In the genomic region with DNA sequence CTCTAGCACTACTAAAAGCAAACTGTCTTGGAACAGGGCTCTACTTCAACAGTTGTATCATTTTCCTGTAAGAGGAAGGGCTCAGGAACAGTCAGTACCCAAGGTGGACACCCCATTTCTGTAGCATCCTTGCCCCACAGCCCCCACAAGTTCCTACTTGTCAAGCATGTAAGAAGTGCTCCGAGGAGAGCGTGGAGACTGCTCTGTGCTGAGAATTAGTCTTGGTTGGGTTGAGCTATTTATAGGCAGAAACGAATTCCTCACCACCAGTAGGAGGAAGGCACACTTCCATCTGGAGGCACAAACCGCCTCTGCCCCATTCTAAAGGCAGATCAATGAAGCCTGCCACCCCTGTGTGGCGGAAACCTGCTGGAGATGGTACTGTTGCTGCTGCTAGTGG, we compare ENCODE assay signal across 12 mouse cellular contexts. TPM values are rescaled to one million over a fixed set of nuclear protein-coding genes. Genes with fewer than 3 reads are reported as not detected.
DNase-seq lines count a peak whose midpoint lies in the region; ATAC-seq lines count a peak whose summit lies in the region.
"Had no signal": no experiment of that assay in that cellular context is flagged by ENCODE, and none has a peak within 500 bp of the region (broad histone marks: within the 10 kb centered on the region; RNA-seq: fewer than 3 reads in every experiment).

No protein-coding gene starts in this region.

- H3K4me3 ChIP-seq in heart, embryonic 16.5 days (ENCODE audit: low read length): no peak overlapping the region
- H3K4me3 ChIP-seq in midbrain, embryonic 10.5 days: no peak overlapping the region
- H3K4me3 ChIP-seq: embryonic facial prominence, embryonic 12.5 days; limb, embryonic 13.5 days had no signal

- H3K4me1 ChIP-seq in heart, embryonic 16.5 days (ENCODE audit: control insufficient read depth, insufficient read depth, low read length): peaks cover 29% of the 10 kb centered on the region
- no peaks in the 10 kb centered on the region; the same call in 1 of the 2 replicates for H3K4me1 ChIP-seq in midbrain, embryonic 10.5 days

- 0 out of 2 replicates have a peak overlapping the region, but pooled peaks have one; percentile 10 for H3K4me2 ChIP-seq in heart, embryonic 16.5 days (ENCODE audit: low read depth, low read length)
- H3K4me2 ChIP-seq: embryonic facial prominence, embryonic 12.5 days; limb, embryonic 13.5 days had no signal

- no peaks in the 10 kb centered on the region for H3K9me3 ChIP-seq in heart, embryonic 16.5 days (replicated peaks; ENCODE audit: control insufficient read depth, low read length)
- no peaks in the 10 kb centered on the region for H3K9me3 ChIP-seq in midbrain, embryonic 10.5 days (replicated peaks)
- H3K9me3 ChIP-seq: embryonic facial prominence, embryonic 12.5 days; limb, embryonic 13.5 days had no signal

- peak overlapping the region; percentile 64 for H3K27ac ChIP-seq in heart, embryonic 16.5 days (ENCODE audit: low read length)
- H3K27ac ChIP-seq in midbrain, embryonic 10.5 days (replicated peaks): no peak overlapping the region
- H3K27ac ChIP-seq: embryonic facial prominence, embryonic 12.5 days; limb, embryonic 13.5 days had no signal

- DNase-seq in heart, adult 9 months (ENCODE audit: low spot score in 2 of 2): no peak
- peak; percentile 39 to 43 for DNase-seq in frontal cortex, postnatal 14 days (ENCODE audit: low spot score in 2 of 2)
- DNase-seq in layer of hippocampus, postnatal 36 days: peak; percentile 25 to 32
- DNase-seq in right cerebral cortex, postnatal 14 days: peak; percentile 28
- no peak for DNase-seq in adrenal gland, postnatal 36 days
- no peak for DNase-seq in midbrain, embryonic 10.5 days (ENCODE audit: low spot score)
- DNase-seq: cerebellum, adult 9-10 months; liver, postnatal 0 days had no signal

- no peaks in the 10 kb centered on the region for H3K36me3 ChIP-seq in heart, embryonic 16.5 days (ENCODE audit: control insufficient read depth, insufficient read depth)
- H3K36me3 ChIP-seq in midbrain, embryonic 10.5 days: peaks cover 78% of the 10 kb centered on the region
- H3K36me3 ChIP-seq: embryonic facial prominence, embryonic 12.5 days; limb, embryonic 13.5 days had no signal

- 44% methylated on average over 5 of the region's 5 CpGs for whole genome bisulfite sequencing in heart, embryonic 16.5 days
- 52% methylated on average over 5 of the region's 5 CpGs for WGBS in midbrain, embryonic 10.5 days

- no peaks in the 10 kb centered on the region for H3K27me3 ChIP-seq in heart, embryonic 16.5 days (ENCODE audit: control insufficient read depth, insufficient read depth, low read length)
- H3K27me3 ChIP-seq in midbrain, embryonic 10.5 days (ENCODE audit: low read depth, poor library complexity, severe bottlenecking): no peaks in the 10 kb centered on the region
- H3K27me3 ChIP-seq: embryonic facial prominence, embryonic 12.5 days; limb, embryonic 13.5 days had no signal

- peak overlapping the region; percentile 10; the same call in 1 of the 2 replicates for H3K9ac ChIP-seq in heart, embryonic 16.5 days (ENCODE audit: low read length)
- H3K9ac ChIP-seq: embryonic facial prominence, embryonic 12.5 days; limb, embryonic 13.5 days; liver, postnatal 0 days had no signal

- 0 out of 2 replicates have a peak, but pooled peaks have one; percentile 28 for ATAC-seq in heart, embryonic 16.5 days (replicated peaks; ENCODE audit: extremely low read depth, insufficient read depth, low FRiP score)
- ATAC-seq: forebrain, embryonic 14.5 days; liver, postnatal 0 days had no signal

RNA-seq across cellular contexts. Expression of a gene that starts 52.8 kb away (rescaled TPM):
- 13.7 and 14.0 TPM in 2 replicates for polyA plus RNA-seq in heart, embryonic 16.5 days (2015; fragmentation: Nextera tagmentation; extraction: Ambion mirVana)
- total RNA-seq in layer of hippocampus, postnatal 36 days (2021): 100 to 1,000 TPM; 243 to 261 TPM
- total RNA-seq in adrenal gland, postnatal 36 days (2021): 100 to 1,000 TPM in 1 of 2 experiments, 10 to 100 TPM in 1; 96.2 to 114 TPM
- polyA plus RNA-seq in midbrain, embryonic 10.5 days (2016; fragmentation: Nextera tagmentation; extraction: Ambion mirVana): 9.3 and 10.7 TPM in 2 replicates

Comparison
In these comparisons a context has a peak if more than half of its experiments do, and no peak if none do; other contexts are left out.
1. DNase-seq: peak in frontal cortex, postnatal 14 days (2 of 2), layer of hippocampus, postnatal 36 days (2 of 2) and right cerebral cortex, postnatal 14 days (single experiment); none in heart, adult 9 months (0 of 2), adrenal gland, postnatal 36 days (0 of 2) and midbrain, embryonic 10.5 days (single experiment).